Mouse (Mus musculus) liver, embryonic 14.5 days (tissue): ENCODE data around the gene Ubash3b.

Experiments used
- CTCF ChIP-seq: IDR thresholded peaks from 2 replicates; pipeline ENCODE4 v1.5.1; 2016; ENCODE audit warnings: antibody characterized with exemption, low read depth, control low read depth
- EP300 ChIP-seq: IDR thresholded peaks from 2 replicates; pipeline ENCODE4 v1.6.1; 2016; ENCODE audit warnings: antibody characterized with exemption, low read depth

DNA sequence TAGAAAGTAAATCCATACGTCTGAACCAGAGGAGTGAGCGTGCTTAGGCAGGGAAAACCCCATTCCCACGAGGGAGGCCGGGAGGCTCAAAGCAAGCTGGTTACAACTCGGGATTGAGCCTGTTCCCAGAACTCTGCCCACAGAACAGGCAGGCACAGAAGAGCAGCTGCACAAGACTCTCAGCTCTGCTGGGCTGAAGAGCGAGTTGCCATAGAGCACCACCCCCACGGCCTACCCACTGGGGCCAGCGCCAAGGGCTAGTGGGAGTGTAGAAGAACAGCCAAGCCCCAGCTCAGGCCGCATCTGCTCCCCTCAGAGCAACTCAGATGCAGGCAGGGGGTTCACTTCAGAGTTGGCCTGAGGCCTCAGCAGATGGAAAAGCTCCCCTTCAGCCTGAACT lies 107.3 kb downstream of the Ubash3b start:
- TF ChIP-seq CTCF = no peak
- no peak for TF ChIP-seq EP300
